8 mouse cellular contexts compared by ENCODE assay signal in genomic region chr5:46033008-46033676, GRCm38 (mm10).
DNase-seq lines count a peak whose midpoint lies in the region.

No protein-coding gene starts in this region.

- DNase-seq in gastrocnemius, adult 18-20 months (ENCODE audit: low spot score), result peak; percentile 2
- no peak for DNase-seq in gastrocnemius, postnatal 36 days
- peak; percentile 30 to 47 for DNase-seq in cerebellum, adult 18-20 months
- DNase-seq in heart, postnatal 14 days, result peak; percentile 57 to 64
- DNase-seq in kidney, postnatal 4 days, result peak; percentile 65 to 79
- peak; percentile 41 for DNase-seq in ovary, postnatal 36 days (ENCODE audit: low spot score)
- no peak for DNase-seq in spleen, postnatal 36 days (ENCODE audit: low spot score in 2 of 2)
- no peak for DNase-seq in embryo, embryonic 10.5 days (ENCODE audit: low spot score)

- intact Hi-C loops in gastrocnemius, postnatal 36 days (cut with DNase I), result no loop called here
- intact Hi-C loops in heart, postnatal 14 days (cut with DNase I), result loop anchor here (5.0 kb wide), 1 partner anchor 34 kb away; no protein-coding TSS in a partner anchor

Comparison
In these comparisons a context has a peak if more than half of its experiments do, and no peak if none do; other contexts are left out.
1. DNase-seq: peak in gastrocnemius, adult 18-20 months (single experiment), cerebellum, adult 18-20 months (2 of 2), heart, postnatal 14 days (2 of 2), kidney, postnatal 4 days (2 of 2) and ovary, postnatal 36 days (single experiment); none in gastrocnemius, postnatal 36 days (0 of 2), spleen, postnatal 36 days (0 of 2) and embryo, embryonic 10.5 days (single experiment).